Mouse (Mus musculus): ENCODE measurements around the gene Cbx2.

- no peak for TF ChIP-seq CTCF (IDR thresholded peaks at IDR 0.05)
- TF ChIP-seq EP300 (IDR thresholded peaks at IDR 0.05): no peak
Observed at GRCm38 (mm10) chr11:119034635-119035034, 11.9 kb downstream of the Cbx2 start.
